ENCODE assay signal across 25 mouse cellular contexts in the genomic region with DNA sequence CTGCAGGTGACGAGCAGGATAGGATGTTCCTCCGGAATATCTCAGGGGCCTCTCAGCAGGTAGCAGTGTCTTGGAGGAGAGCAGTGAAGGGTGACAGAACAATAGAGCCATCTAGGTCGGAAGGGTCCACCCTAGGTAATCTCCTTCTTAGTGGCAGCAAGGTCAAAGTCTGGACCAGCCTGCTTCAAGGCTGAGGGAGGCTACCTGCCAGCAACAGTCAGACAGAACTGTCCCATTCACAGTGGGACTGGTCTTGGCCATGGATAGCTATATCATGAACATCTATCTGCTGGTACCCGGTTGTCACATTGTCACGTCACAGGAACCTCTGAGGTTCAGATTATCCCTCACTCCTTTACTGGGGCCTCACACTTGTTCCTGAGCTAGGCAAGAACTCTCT.
"Had no signal": no experiment of that assay in that cellular context is flagged by ENCODE, and none has a peak within 500 bp of the region (broad histone marks: within the 10 kb centered on the region; RNA-seq: fewer than 3 reads in every experiment).

No protein-coding gene starts in this region.

- H3K4me2 ChIP-seq: heart, embryonic 12.5 days; hindbrain, embryonic 12.5 days; hindbrain, embryonic 15.5 days; intestine, embryonic 15.5 days; kidney, embryonic 15.5 days; limb, embryonic 13.5 days; limb, embryonic 15.5 days; liver, embryonic 12.5 days had no signal

- H3K27me3 ChIP-seq: heart, embryonic 12.5 days; hindbrain, embryonic 12.5 days; hindbrain, embryonic 15.5 days; intestine, embryonic 15.5 days; kidney, embryonic 15.5 days; limb, embryonic 13.5 days; limb, embryonic 15.5 days; liver, embryonic 12.5 days had no signal

- DNase-seq: gastrocnemius, postnatal 25 days; heart, adult 2 months; heart, postnatal 10 days; heart, postnatal 4 days; kidney, adult 11 months; kidney, adult 2 months; kidney, adult 9 months; kidney, postnatal 14 days; kidney, postnatal 36 days; layer of hippocampus, adult 9-11 months; layer of hippocampus, postnatal 36 days; left cerebral cortex, postnatal 4 days had no signal

- H3K9me3 ChIP-seq: heart, embryonic 10.5 days; heart, embryonic 12.5 days; hindbrain, embryonic 10.5 days; hindbrain, embryonic 12.5 days; hindbrain, embryonic 15.5 days; intestine, embryonic 15.5 days; kidney, embryonic 15.5 days; limb, embryonic 13.5 days; limb, embryonic 15.5 days; liver, embryonic 12.5 days had no signal

- H3K36me3 ChIP-seq: heart, embryonic 10.5 days; heart, embryonic 12.5 days; hindbrain, embryonic 10.5 days; hindbrain, embryonic 12.5 days; hindbrain, embryonic 15.5 days; intestine, embryonic 15.5 days; kidney, embryonic 15.5 days; limb, embryonic 13.5 days; limb, embryonic 15.5 days; liver, embryonic 12.5 days had no signal

- H3K27ac ChIP-seq: heart, adult 2 months; heart, embryonic 10.5 days; hindbrain, embryonic 10.5 days; hindbrain, embryonic 12.5 days; hindbrain, embryonic 15.5 days; hindbrain, postnatal 0 days; kidney, embryonic 15.5 days; kidney, postnatal 0 days; limb, embryonic 13.5 days; limb, embryonic 15.5 days; liver, embryonic 12.5 days; liver, embryonic 14.5 days had no signal

- ATAC-seq: hindbrain, postnatal 0 days; intestine, embryonic 15.5 days; liver, embryonic 12.5 days had no signal

- H3K4me1 ChIP-seq: hindbrain, embryonic 10.5 days; hindbrain, embryonic 12.5 days; hindbrain, embryonic 15.5 days; intestine, embryonic 15.5 days; kidney, embryonic 15.5 days; limb, embryonic 15.5 days; liver, embryonic 12.5 days had no signal

- H3K4me3 ChIP-seq: heart, adult 2 months; heart, embryonic 10.5 days; heart, embryonic 12.5 days; hindbrain, embryonic 10.5 days; hindbrain, embryonic 12.5 days; hindbrain, embryonic 15.5 days; intestine, embryonic 15.5 days; kidney, embryonic 15.5 days; limb, embryonic 13.5 days; limb, embryonic 15.5 days; liver, embryonic 12.5 days had no signal

- H3K9ac ChIP-seq: heart, embryonic 12.5 days; hindbrain, embryonic 12.5 days; hindbrain, embryonic 15.5 days; intestine, embryonic 15.5 days; kidney, embryonic 15.5 days; limb, embryonic 13.5 days; limb, embryonic 15.5 days; liver, embryonic 12.5 days; liver, embryonic 14.5 days had no signal
